Comparison of ENCODE assay signal across 9 mouse cellular contexts in genomic region chr14:30612523-30612922, GRCm38 (mm10). TPM values are rescaled to one million over a fixed set of nuclear protein-coding genes. Genes with fewer than 3 reads are reported as not detected.
A peak's percentile ranks its signal among the peaks of the same experiment; 100 is the strongest.
DNase-seq lines count a peak whose midpoint lies in the region; ATAC-seq and TF ChIP-seq lines count a peak whose summit lies in the region.
"Had no signal": no experiment of that assay in that cellular context is flagged by ENCODE, and none has a peak within 500 bp of the region (broad histone marks: within the 10 kb centered on the region; RNA-seq: fewer than 3 reads in every experiment).

No protein-coding gene starts in this region.

- dilution Hi-C loops in CH12.LX (cut with MboI; ENCODE audit: extremely low pct_ligation_motif_present, extremely low pct_unique_long_range_greater_than_20kb, low sequenced_read_pairs) = no loop called here

- H3K4me3 ChIP-seq in CH12.LX (replicated peaks in 1 of 3; ENCODE audit: low read depth in 2 of 3, low read length in 2 of 3, poor library complexity in 1 of 3) = no peak overlapping the region
- no peak overlapping the region for H3K4me3 ChIP-seq in forebrain, embryonic 14.5 days (ENCODE audit: low read depth, low read length)
- H3K4me3 ChIP-seq in liver, embryonic 13.5 days (replicated peaks) = no peak overlapping the region
- H3K4me3 ChIP-seq: hindbrain, embryonic 15.5 days had no signal

- H3K27me3 ChIP-seq in CH12.LX (replicated peaks) = no peaks in the 10 kb centered on the region
- H3K27me3 ChIP-seq in forebrain, embryonic 14.5 days (replicated peaks; ENCODE audit: control insufficient read depth, insufficient read depth, low read length) = no peaks in the 10 kb centered on the region
- H3K27me3 ChIP-seq in liver, embryonic 13.5 days = no peaks in the 10 kb centered on the region
- H3K27me3 ChIP-seq: hindbrain, embryonic 15.5 days had no signal

- no peaks in the 10 kb centered on the region for H3K9me3 ChIP-seq in CH12.LX (replicated peaks; ENCODE audit: low read length)
- H3K9me3 ChIP-seq in forebrain, embryonic 14.5 days (replicated peaks; ENCODE audit: control insufficient read depth, low read length) = no peaks in the 10 kb centered on the region
- no peaks in the 10 kb centered on the region for H3K9me3 ChIP-seq in liver, embryonic 13.5 days (replicated peaks)
- H3K9me3 ChIP-seq: hindbrain, embryonic 15.5 days had no signal

- peaks cover 41 to 92% of the 10 kb centered on the region in 2 experiments for H3K36me3 ChIP-seq in CH12.LX (replicated peaks in 1 of 2; ENCODE audit: control insufficient read depth in 1 of 2, insufficient read depth in 1 of 2, low read length in 1 of 2)
- H3K36me3 ChIP-seq in forebrain, embryonic 14.5 days (ENCODE audit: control insufficient read depth, insufficient read depth, low read length) = no peaks in the 10 kb centered on the region
- peaks cover 15% of the 10 kb centered on the region; the same call in 1 of the 2 replicates for H3K36me3 ChIP-seq in liver, embryonic 13.5 days
- H3K36me3 ChIP-seq: hindbrain, embryonic 15.5 days had no signal

- peaks cover 56% of the 10 kb centered on the region for H3K79me2 ChIP-seq in CH12.LX (replicated peaks; ENCODE audit: control insufficient read depth, extremely low read depth, insufficient read depth, poor library complexity, severe bottlenecking)

- in situ Hi-C loops in CH12.LX (cut with MboI; ENCODE audit: low pct_ligation_motif_present, low pct_unique_long_range_greater_than_20kb, low sequenced_read_pairs) = no loop called here

- H3K27ac ChIP-seq in CH12.LX (ENCODE audit: insufficient read depth, low read depth) = peak overlapping the region; percentile 43
- H3K27ac ChIP-seq in forebrain, embryonic 14.5 days (ENCODE audit: low read depth, low read length) = no peak overlapping the region
- H3K27ac ChIP-seq in liver, embryonic 13.5 days = no peak overlapping the region
- H3K27ac ChIP-seq: hindbrain, embryonic 15.5 days had no signal

- no peak for TF ChIP-seq EP300 in CH12.LX (IDR thresholded peaks at IDR 0.05; ENCODE audit: low read length)

- 0 out of 2 replicates have a peak overlapping the region, but pooled peaks have one; percentile 0 for H3K4me2 ChIP-seq in CH12.LX (ENCODE audit: insufficient read depth, low read depth, poor library complexity, severe bottlenecking)
- H3K4me2 ChIP-seq in forebrain, embryonic 14.5 days (ENCODE audit: low read length) = no peak overlapping the region
- H3K4me2 ChIP-seq in liver, embryonic 13.5 days = no peak overlapping the region
- H3K4me2 ChIP-seq: hindbrain, embryonic 15.5 days had no signal

- TF ChIP-seq CTCF in CH12.LX (conservative IDR thresholded peaks at IDR 0.05 in 1 of 2, IDR thresholded peaks at IDR 0.05 in 1 of 2; ENCODE audit: low read depth in 2 of 2, low read length in 2 of 2) = peak; percentile 83 to 87
- TF ChIP-seq CTCF in brain, embryonic 14.5 days (IDR thresholded peaks at IDR 0.05; ENCODE audit: borderline replicate concordance, extremely low read depth, insufficient read depth, insufficient read length) = peak; percentile 84

- TF ChIP-seq RAD21 in CH12.LX (IDR thresholded peaks at IDR 0.05; ENCODE audit: low read depth, low read length) = peak; percentile 43

- peaks cover 84 to 99% of the 10 kb centered on the region in 2 experiments for H3K4me1 ChIP-seq in CH12.LX (ENCODE audit: control insufficient read depth in 1 of 2, insufficient read depth in 2 of 2)
- no peaks in the 10 kb centered on the region for H3K4me1 ChIP-seq in forebrain, embryonic 14.5 days (ENCODE audit: control insufficient read depth, insufficient read depth, low read length)
- H3K4me1 ChIP-seq in liver, embryonic 13.5 days (replicated peaks) = peaks cover 54% of the 10 kb centered on the region
- H3K4me1 ChIP-seq: hindbrain, embryonic 15.5 days had no signal

- no peak overlapping the region for H3K9ac ChIP-seq in CH12.LX (ENCODE audit: insufficient read depth, low read depth)
- H3K9ac ChIP-seq in forebrain, embryonic 14.5 days (ENCODE audit: low read length) = no peak overlapping the region
- no peak overlapping the region; the same call in 1 of the 2 replicates for H3K9ac ChIP-seq in liver, embryonic 13.5 days
- H3K9ac ChIP-seq: hindbrain, embryonic 15.5 days had no signal

- peak; percentile 31; the same call in 1 of the 2 replicates for TF ChIP-seq POLR2A in CH12.LX (IDR thresholded peaks at IDR 0.05; ENCODE audit: low read depth, low read length)
- no peak for TF ChIP-seq POLR2A in brain, embryonic 14.5 days (IDR thresholded peaks at IDR 0.05; ENCODE audit: borderline replicate concordance, extremely low read depth, insufficient read depth, insufficient read length, poor library complexity, severe bottlenecking)

- peak; percentile 71 for DNase-seq in 3134 (ENCODE audit: extremely low read depth, insufficient read length, low spot score)
- DNase-seq in CH12.LX (ENCODE audit: extremely low read depth) = peak; percentile 85
- DNase-seq in brain, embryonic 14.5 days (ENCODE audit: low read depth) = peak; percentile 57
- peak; percentile 61 for DNase-seq in forebrain, embryonic 14.5 days (ENCODE audit: low spot score)
- DNase-seq in liver, embryonic 13.5 days = peak; percentile 54
- DNase-seq in ovary, adult 18-20 months (ENCODE audit: low spot score) = peak; percentile 48
- DNase-seq in thymus, postnatal 4 days = peak; percentile 95

- WGBS in forebrain, embryonic 14.5 days = 14% methylated on average over 7 of the region's 7 CpGs
- WGBS in liver, embryonic 13.5 days (ENCODE audit: insufficient replicate concordance) = 12% methylated on average over 7 of the region's 7 CpGs

- peak; percentile 62; the same call in 1 of the 2 replicates for ATAC-seq in forebrain, embryonic 14.5 days
- ATAC-seq in hematopoietic stem cell, adult 5-6 weeks (replicated peaks in 1 of 2; ENCODE audit: insufficient read depth in 1 of 2, low FRiP score in 2 of 2, low TSS enrichment in 1 of 2, low read depth in 1 of 2, poor library complexity in 2 of 2, severe bottlenecking in 2 of 2) = peak; percentile 80 to 84
- peak; percentile 39; the same call in 1 of the 2 replicates for ATAC-seq in liver, embryonic 13.5 days (ENCODE audit: low read depth)

TF ChIP-seq in CH12.LX, 34 proteins besides CTCF, POLR2A, EP300 and RAD21 (continues in another document):
- TF ChIP-seq BHLHE40 (IDR thresholded peaks at IDR 0.05; ENCODE audit: low read depth, low read length) (peak; percentile 61), TCF12 (IDR thresholded peaks at IDR 0.05; ENCODE audit: low read depth, low read length) (peak; percentile 51; the same call in 1 of the 2 replicates), JUN (IDR thresholded peaks at IDR 0.05; ENCODE audit: insufficient read depth, low read depth, low read length) (no peak), SIN3A (IDR thresholded peaks at IDR 0.05; ENCODE audit: low read length) (peak; percentile 80), GABPA (IDR thresholded peaks at IDR 0.05; ENCODE audit: insufficient replicate concordance, low read depth, low read length) (no peak), NRF1 (IDR thresholded peaks at IDR 0.05; ENCODE audit: low read depth, low read length) (no peak), USF2 (conservative IDR thresholded peaks at IDR 0.05; ENCODE audit: low read depth, low read length) (peak; percentile 79), CHD2 (IDR thresholded peaks at IDR 0.05; ENCODE audit: low read length) (no peak), POLR2AphosphoS2 (IDR thresholded peaks at IDR 0.05; ENCODE audit: low read depth, low read length) (no peak), ZC3H11A (IDR thresholded peaks at IDR 0.05; ENCODE audit: low read depth, low read length) (no peak), CHD1 (IDR thresholded peaks at IDR 0.05; ENCODE audit: low read depth, low read length) (no peak), SMC3 (IDR thresholded peaks at IDR 0.05; ENCODE audit: low read depth, low read length) (peak; percentile 78), MXI1 (IDR thresholded peaks at IDR 0.05; ENCODE audit: low read depth, low read length) (peak; percentile 98), MEF2A (IDR thresholded peaks at IDR 0.05; ENCODE audit: borderline replicate concordance, low read depth, low read length) (no peak), TBP (conservative IDR thresholded peaks at IDR 0.05; ENCODE audit: low read depth, low read length) (no peak), E2F4 (IDR thresholded peaks at IDR 0.05; ENCODE audit: insufficient replicate concordance, low read depth, low read length) (no peak), MYC (IDR thresholded peaks at IDR 0.05; ENCODE audit: low read depth, low read length) (peak; percentile 100), MAZ (IDR thresholded peaks at IDR 0.05; ENCODE audit: low read depth, low read length) (no peak), USF1 (IDR thresholded peaks at IDR 0.05; ENCODE audit: low read depth, low read length) (peak; percentile 87), MAX (IDR thresholded peaks at IDR 0.05; ENCODE audit: low read length) (peak; percentile 100), IRF4 (IDR thresholded peaks at IDR 0.05; ENCODE audit: low read depth, low read length) (peak; percentile 33; the same call in 1 of the 2 replicates), PAX5 (IDR thresholded peaks at IDR 0.05; ENCODE audit: low read length) (no peak), ELF1 (IDR thresholded peaks at IDR 0.05; ENCODE audit: low read depth, low read length) (peak; percentile 36; the same call in 1 of the 2 replicates), MAFK (IDR thresholded peaks at IDR 0.05; ENCODE audit: insufficient replicate concordance, low read length) (no peak), UBTF (IDR thresholded peaks at IDR 0.05; ENCODE audit: low read depth, low read length) (no peak), NELFE (IDR thresholded peaks at IDR 0.05; ENCODE audit: low read depth, low read length) (peak; percentile 14; the same call in 1 of the 2 replicates)

RNA-seq across cellular contexts. Expression of gene Prkcd, which starts 13.5 kb away (rescaled TPM):
- 109 and 110 TPM in 2 replicates for total RNA-seq in CH12.LX (2012; rRNA removed)
- total RNA-seq in CH12.LX (2014; rRNA removed) = 119 and 122 TPM in 2 replicates
- polyA plus RNA-seq in CH12.LX (2012; ENCODE audit: insufficient read length, low read depth) = 186 and 189 TPM in 2 replicates
- polyA plus RNA-seq in brain, embryonic 14.5 days (2012; rRNA removed) = 36.8 and 44.7 TPM in 2 replicates
- 17.9 and 19.5 TPM in 2 replicates for polyA plus RNA-seq in forebrain, embryonic 14.5 days (2014; fragmentation: Nextera tagmentation; extraction: Ambion mirVana)
- total RNA-seq in hematopoietic stem cell, adult 5-6 weeks (2017) = 98.0 and 125 TPM in 2 replicates
- polyA plus RNA-seq in liver, embryonic 13.5 days (2015; fragmentation: Nextera tagmentation; extraction: Ambion mirVana) = 16.0 and 16.3 TPM in 2 replicates

RNA-seq across cellular contexts. Expression of gene Rft1, which starts 41.6 kb away (rescaled TPM):
- total RNA-seq in CH12.LX (2012; rRNA removed) = 12.0 and 13.5 TPM in 2 replicates
- 25.8 and 26.0 TPM in 2 replicates for total RNA-seq in CH12.LX (2014; rRNA removed)
- 15.3 and 17.7 TPM in 2 replicates for polyA plus RNA-seq in CH12.LX (2012; ENCODE audit: insufficient read length, low read depth)
- polyA plus RNA-seq in brain, embryonic 14.5 days (2012; rRNA removed) = 10.7 and 12.2 TPM in 2 replicates
- 6.0 and 6.7 TPM in 2 replicates for polyA plus RNA-seq in forebrain, embryonic 14.5 days (2014; fragmentation: Nextera tagmentation; extraction: Ambion mirVana)
- 15.7 and 19.7 TPM in 2 replicates for total RNA-seq in hematopoietic stem cell, adult 5-6 weeks (2017)
- polyA plus RNA-seq in liver, embryonic 13.5 days (2015; fragmentation: Nextera tagmentation; extraction: Ambion mirVana) = 5.1 and 5.4 TPM in 2 replicates
